Mouse (Mus musculus) hindbrain, postnatal 0 days (tissue): ENCODE data around the gene Olfr1501. TPM values are rescaled to one million over a fixed set of nuclear protein-coding genes. Genes with fewer than 3 reads are reported as not detected.
"Not testable (repeated sequence)": the region's sequence is repeated elsewhere in the genome, so short reads cannot be mapped to it uniquely, and the experiment has no call there.

Source experiments
- ATAC-seq: fragments of 200-750 bp; cut with Nextera tagmentation; 2 replicates; pipeline ENCODE4 v1.8.0; 2017; ENCODE audit warnings: mild to moderate bottlenecking, moderate TSS enrichment, moderate library complexity
- DNase-seq: peaks from one replicate; pipeline ENCODE4 v3.0.0-alpha.2; 2015; ENCODE audit warnings: low spot score
- H3K27ac ChIP-seq: fragments of 300-500 bp; sonication (generic); 2 replicates; pipeline ENCODE4 v1.5.1; 2014; ENCODE audit warnings: mild to moderate bottlenecking
- H3K27me3 ChIP-seq: fragments of 300-500 bp; sonication (generic); 2 replicates; pipeline ENCODE4 v1.6.1; 2014; ENCODE audit warnings: low read length, mixed read lengths; ENCODE audit not compliant: insufficient read depth
- H3K36me3 ChIP-seq: fragments of 300-500 bp; sonication (generic); 2 replicates; pipeline ENCODE4 v1.6.1; 2014; ENCODE audit warnings: low read length, mixed read lengths; ENCODE audit not compliant: insufficient read depth
- H3K4me1 ChIP-seq: fragments of 300-500 bp; sonication (generic); 2 replicates; pipeline ENCODE4 v1.6.1; 2014; ENCODE audit warnings: antibody characterized with exemption, low read length, mixed read lengths; ENCODE audit not compliant: insufficient read depth
- H3K4me2 ChIP-seq: fragments of 300-500 bp; sonication (generic); 2 replicates; pipeline ENCODE4 v1.6.1; 2014; ENCODE audit warnings: low read depth, mild to moderate bottlenecking, low read length, moderate library complexity, mixed read lengths
- H3K4me3 ChIP-seq: fragments of 300-500 bp; sonication (generic); 2 replicates; pipeline ENCODE4 v1.5.1; 2014; ENCODE audit warnings: low read length
- H3K9ac ChIP-seq: fragments of 300-500 bp; sonication (generic); replicated peaks from 2 replicates; pipeline ENCODE4 v1.6.1; 2014; ENCODE audit warnings: mild to moderate bottlenecking, low read length, moderate library complexity, mixed read lengths
- H3K9me3 ChIP-seq: fragments of 300-500 bp; sonication (generic); 2 replicates; pipeline ENCODE4 v1.6.1; 2016; ENCODE audit warnings: low read length, mixed read lengths
- CTCF ChIP-seq: IDR thresholded peaks from 2 replicates; pipeline ENCODE4 v1.5.1; 2016; ENCODE audit warnings: antibody characterized with exemption, control low read depth, low read depth
- WGBS: fragments of 180-500 bp; shearing (Covaris S2); extraction: QIAGEN DNeasy Blood & Tissue Kit; methylation state at CpG from one replicate; pipeline ENCODE4 v1.1.7; 2014; 5-methylcytosine and 5-hydroxymethylcytosine counted together
- polyA plus RNA-seq: library from polyadenylated mRNA; unstranded; fragments of >200 nt; fragmentation: Nextera tagmentation; extraction: Ambion mirVana; gene quantifications from 2 replicates; pipeline ENCODE4 v1.2.1, GENCODE M21; 2015
- total RNA-seq: library from RNA; depleted of rRNA; stranded (reverse); fragments of >200 nt; gene quantifications from 2 replicates; pipeline ENCODE4 v1.2.3, GENCODE M21; 2014; rRNA removed

Olfr1501 gene
- total and polyA plus RNA-seq, 2 experiments from 2014 or later, result not detected

DNA sequence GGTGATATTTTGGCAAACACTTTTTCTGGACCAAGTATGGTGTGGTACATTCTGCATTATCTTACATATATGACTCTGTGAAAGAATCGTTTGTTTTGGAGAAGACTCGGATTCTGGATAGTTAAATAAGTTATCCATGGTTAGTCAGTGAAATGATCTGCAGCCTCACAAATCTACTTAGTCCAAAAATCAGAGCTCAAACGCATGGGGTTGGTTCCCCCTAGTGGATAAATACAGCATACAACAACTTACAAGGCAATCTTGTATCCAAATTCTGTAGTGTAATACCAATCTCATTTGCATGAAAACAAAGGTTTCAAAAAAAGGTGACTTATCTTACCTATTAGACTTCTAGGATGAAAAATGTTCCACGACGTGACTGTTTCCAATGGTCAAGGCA is 31.7 kb downstream of the Olfr1501 start:
- ATAC-seq (peak; percentile 58; the same call in 1 of the 2 replicates), DNase-seq (peak; percentile 63)
- Histone ChIP-seq H3K36me3 (no peaks in the 10 kb centered on the region), H3K27ac (no peak overlapping the region), H3K9me3 (no peaks in the 10 kb centered on the region), H3K4me1 (no peaks in the 10 kb centered on the region), H3K9ac (no peak overlapping the region), H3K4me2 (no peak overlapping the region), H3K27me3 (no peaks in the 10 kb centered on the region), H3K4me3 (no peak overlapping the region)
- peak; percentile 72 for TF ChIP-seq CTCF
- 32% methylated on average over 5 of the region's 5 CpGs for WGBS

DNA sequence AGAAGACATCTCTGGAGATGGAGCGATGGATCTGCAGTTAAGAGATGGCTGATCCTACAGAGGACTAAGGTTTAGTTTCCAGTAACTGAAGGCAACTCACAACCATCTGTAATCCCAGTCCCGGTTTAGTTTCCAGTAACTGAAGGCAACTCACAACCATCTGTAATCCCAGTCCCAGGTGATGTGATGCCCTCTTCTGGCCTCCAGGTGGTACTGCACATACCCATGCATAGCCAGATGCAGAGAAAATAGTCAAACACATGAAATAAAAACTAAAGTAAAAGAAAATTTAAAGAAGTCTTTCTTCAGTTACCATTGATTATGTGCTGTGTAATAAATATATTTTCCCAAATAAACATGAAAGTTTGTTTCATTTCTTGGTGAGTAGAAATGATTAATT is 37.7 kb downstream of the Olfr1501 start:
- Histone ChIP-seq H3K9me3 (no peaks in the 10 kb centered on the region), H3K36me3 (no peaks in the 10 kb centered on the region), H3K4me2 (no peak overlapping the region), H3K9ac (no peak overlapping the region), H3K4me1 (no peaks in the 10 kb centered on the region), H3K27ac (no peak overlapping the region), H3K4me3 (no peak overlapping the region), H3K27me3 (no peaks in the 10 kb centered on the region)
- peak; percentile 49 for TF ChIP-seq CTCF
- DNase-seq (no peak), ATAC-seq (no peak)
- 60% methylated on average over 2 of the region's 2 CpGs for WGBS

DNA sequence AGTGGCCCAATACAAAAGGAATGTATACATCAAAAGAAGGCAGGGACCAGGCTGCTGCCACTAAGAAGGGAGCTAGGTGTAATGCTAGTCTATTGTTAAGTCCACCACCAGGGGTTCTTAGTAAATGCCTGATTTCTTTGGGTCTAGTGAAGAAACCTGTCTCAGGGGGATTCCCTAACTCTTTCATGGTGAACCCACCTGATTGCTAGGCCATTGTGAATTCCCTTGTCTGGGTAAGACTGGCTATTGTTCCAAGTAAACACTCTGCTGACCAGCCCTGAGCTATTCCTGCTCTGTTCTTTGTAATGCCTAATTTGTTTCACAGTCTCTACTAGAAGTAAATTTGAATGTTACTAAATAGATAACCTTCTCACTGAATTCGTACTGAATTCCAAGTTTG is 45.0 kb downstream of the Olfr1501 start:
- ATAC-seq, H3K4me1 ChIP-seq, H3K4me3 ChIP-seq, H3K9me3 ChIP-seq, H3K9ac ChIP-seq, H3K27me3 ChIP-seq, H3K36me3 ChIP-seq, H3K4me2 ChIP-seq, H3K27ac ChIP-seq, DNase-seq: not testable (repeated sequence)
- 59% methylated on average over 1 of the region's 1 CpGs for WGBS

DNA sequence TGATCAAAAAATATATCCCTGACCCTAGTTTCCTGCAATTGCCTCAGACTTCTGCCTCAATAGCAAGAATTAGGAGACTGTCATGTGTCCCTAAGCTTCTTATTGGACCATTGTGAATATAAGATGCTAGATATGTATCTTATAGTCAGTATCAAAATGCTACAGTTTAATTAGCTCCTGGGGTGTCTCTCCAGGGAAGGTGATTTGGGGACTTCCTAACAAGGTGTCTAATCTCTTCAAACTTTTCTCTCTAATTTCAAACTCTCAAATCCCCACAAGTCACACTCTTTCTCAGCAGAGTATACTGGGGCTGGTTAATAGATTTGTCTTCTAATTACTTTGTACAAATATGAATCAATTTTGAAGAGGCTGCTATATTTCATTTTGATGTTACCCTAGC is 52.4 kb downstream of the Olfr1501 start, which contains the start of gene Olfr1497:
Gene Olfr1497 (minus strand): TSS at position 101 of the 400 bp plus-strand sequence.
- Histone ChIP-seq H3K27me3 (no peaks in the 10 kb centered on the region), H3K4me3 (no peak within 1 kb of the TSS), H3K27ac (no peak within 1 kb of the TSS), H3K9ac (no peak within 1 kb of the TSS), H3K4me2 (no peak within 1 kb of the TSS), H3K36me3 (no peaks in the 10 kb centered on the region), H3K9me3 (no peaks in the 10 kb centered on the region), H3K4me1 (no peaks in the 10 kb centered on the region)
- TF ChIP-seq CTCF, result no peak
- ATAC-seq (no peak), DNase-seq (no peak)

Other genes starting within 250 kb of the Olfr1501 start
- not detected in 2 replicates for gene Olfr1487, start 233.3 kb downstream of the Olfr1501 start, total RNA-seq
- not detected in 2 replicates for gene Olfr1487, start 233.3 kb downstream of the Olfr1501 start, polyA plus RNA-seq
- gene Olfr1489, start 219.1 kb downstream of the Olfr1501 start, total RNA-seq, result not detected in 2 replicates
- not detected in 2 replicates for gene Olfr1489, start 219.1 kb downstream of the Olfr1501 start, polyA plus RNA-seq
- gene Olfr1490, start 199.6 kb downstream of the Olfr1501 start, total RNA-seq, result not detected in 2 replicates
- gene Olfr1490, start 199.6 kb downstream of the Olfr1501 start, polyA plus RNA-seq, result not detected in 2 replicates
- not detected in 2 replicates for gene Olfr1491, start 153.4 kb downstream of the Olfr1501 start, total RNA-seq
- gene Olfr1491, start 153.4 kb downstream of the Olfr1501 start, polyA plus RNA-seq, result not detected in 2 replicates
- gene Olfr1493-ps1, start 127.4 kb downstream of the Olfr1501 start, total RNA-seq, result not detected in 2 replicates
- gene Olfr1493-ps1, start 127.4 kb downstream of the Olfr1501 start, polyA plus RNA-seq, result not detected in 2 replicates
- not detected in 2 replicates for gene Olfr1494, start 111.0 kb downstream of the Olfr1501 start, total RNA-seq
- not detected in 2 replicates for gene Olfr1494, start 111.0 kb downstream of the Olfr1501 start, polyA plus RNA-seq
- gene Olfr1495, start 86.1 kb downstream of the Olfr1501 start, total RNA-seq, result not detected in 2 replicates
- gene Olfr1495, start 86.1 kb downstream of the Olfr1501 start, polyA plus RNA-seq, result not detected in 2 replicates
- not detected in 2 replicates for gene Olfr1496, start 72.8 kb downstream of the Olfr1501 start, total RNA-seq
- gene Olfr1496, start 72.8 kb downstream of the Olfr1501 start, polyA plus RNA-seq, result not detected in 2 replicates
- gene Olfr1497, start 52.5 kb downstream of the Olfr1501 start, total RNA-seq, result not detected in 2 replicates
- not detected in 2 replicates for gene Olfr1497, start 52.5 kb downstream of the Olfr1501 start, polyA plus RNA-seq
- gene Olfr1499, start 31.2 kb downstream of the Olfr1501 start, total RNA-seq, result not detected in 2 replicates
- gene Olfr1499, start 31.2 kb downstream of the Olfr1501 start, polyA plus RNA-seq, result not detected in 2 replicates
- not detected in 2 replicates for gene Olfr1500, start 20.2 kb downstream of the Olfr1501 start, total RNA-seq
- not detected in 2 replicates for gene Olfr1500, start 20.2 kb downstream of the Olfr1501 start, polyA plus RNA-seq
- gene Olfr1502, start 11.1 kb upstream of the Olfr1501 start, total RNA-seq, result not detected in 2 replicates
- not detected in 2 replicates for gene Olfr1502, start 11.1 kb upstream of the Olfr1501 start, polyA plus RNA-seq
- not detected in 2 replicates for gene Olfr1504, start 47.2 kb upstream of the Olfr1501 start, total RNA-seq
- gene Olfr1504, start 47.2 kb upstream of the Olfr1501 start, polyA plus RNA-seq, result not detected in 2 replicates
- not detected in 2 replicates for gene Olfr1505, start 62.8 kb upstream of the Olfr1501 start, total RNA-seq
- not detected in 2 replicates for gene Olfr1505, start 62.8 kb upstream of the Olfr1501 start, polyA plus RNA-seq